Mouse (Mus musculus) C2C12 (cell line): Measurements from ENCODE around the gene Smco3.

Experiments used
- CEBPB ChIP-seq: IDR thresholded peaks from one replicate; pipeline ENCODE4 v1.6.1; 2011; ENCODE audit warnings: low read depth, mild to moderate bottlenecking, control low read depth, moderate library complexity
- CTCF ChIP-seq: IDR thresholded peaks from one replicate; pipeline ENCODE4 v1.5.1; 2011; ENCODE audit not compliant: control insufficient read depth, insufficient read depth, insufficient read length
- MAX ChIP-seq: IDR thresholded peaks from one replicate; pipeline ENCODE4 v1.6.1; 2011; ENCODE audit warnings: mild to moderate bottlenecking, control low read depth
- MYOD1 ChIP-seq: IDR thresholded peaks from one replicate; pipeline ENCODE4 v1.6.1; 2011; ENCODE audit warnings: low read depth; ENCODE audit not compliant: control insufficient read depth, insufficient read length
- MYOG ChIP-seq: IDR thresholded peaks from one replicate; pipeline ENCODE4 v1.6.1; 2011; ENCODE audit not compliant: control insufficient read depth, insufficient read length; ENCODE audit errors: extremely low read depth
- USF1 ChIP-seq: IDR thresholded peaks from one replicate; pipeline ENCODE4 v1.6.1; 2011; ENCODE audit warnings: low read depth, mild to moderate bottlenecking, control low read depth, moderate library complexity

DNA sequence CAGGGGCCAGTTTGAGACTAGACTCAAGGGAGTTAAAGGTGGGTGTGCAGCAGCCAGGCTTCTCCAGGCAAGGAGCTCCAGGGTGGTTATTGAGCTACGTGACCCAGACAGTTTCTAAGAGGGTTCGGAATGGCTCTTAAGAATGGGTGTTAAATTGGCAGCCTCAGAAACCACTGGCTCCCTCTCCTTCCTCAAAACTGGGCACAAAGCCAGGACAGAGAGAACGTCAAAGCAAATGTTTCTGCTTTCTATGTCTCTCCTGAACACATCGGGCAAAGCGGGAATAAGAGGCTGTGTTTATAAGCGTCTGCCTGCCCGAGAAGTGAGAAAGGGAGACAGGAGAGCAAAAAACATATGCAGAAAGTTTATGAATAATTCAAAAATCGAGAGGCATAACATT lies 39.3 kb upstream of the Smco3 start:
- TF ChIP-seq MAX (no peak), CTCF (no peak), USF1 (no peak), MYOG (no peak), MYOD1 (no peak), CEBPB (no peak)
